Comparison of ENCODE assay signal across 8 mouse cellular contexts in genomic region chrX:74283092-74283437, GRCm38 (mm10). TPM values are rescaled to one million over a fixed set of nuclear protein-coding genes. Genes with fewer than 3 reads are reported as not detected.
DNase-seq lines count a peak whose midpoint lies in the region; ATAC-seq and TF ChIP-seq lines count a peak whose summit lies in the region.

No protein-coding gene starts in this region.

- in situ Hi-C loops in CH12.LX (cut with MboI; ENCODE audit: low pct_ligation_motif_present, low pct_unique_long_range_greater_than_20kb, low sequenced_read_pairs), result no loop called here

- peaks cover 11% of the 10 kb centered on the region for H3K79me2 ChIP-seq in CH12.LX (replicated peaks; ENCODE audit: control insufficient read depth, extremely low read depth, insufficient read depth, poor library complexity, severe bottlenecking)

- ATAC-seq in forebrain, embryonic 13.5 days, result peak; percentile 20
- no peak for ATAC-seq in liver, embryonic 13.5 days (ENCODE audit: low read depth)

- TF ChIP-seq POLR2A in CH12.LX (IDR thresholded peaks at IDR 0.05; ENCODE audit: low read depth, low read length), result no peak

- peak overlapping the region; percentile 88 for H3K27ac ChIP-seq in heart, embryonic 10.5 days
- H3K27ac ChIP-seq in CH12.LX (ENCODE audit: insufficient read depth, low read depth), result peak overlapping the region; percentile 80; the same call in 1 of the 2 replicates
- H3K27ac ChIP-seq in forebrain, embryonic 13.5 days, result peak overlapping the region; percentile 78
- peak overlapping the region; percentile 97 for H3K27ac ChIP-seq in liver, embryonic 13.5 days

- dilution Hi-C loops in CH12.LX (cut with MboI; ENCODE audit: extremely low pct_ligation_motif_present, extremely low pct_unique_long_range_greater_than_20kb, low sequenced_read_pairs), result no loop called here

- TF ChIP-seq CTCF in CH12.LX (conservative IDR thresholded peaks at IDR 0.05 in 1 of 2, IDR thresholded peaks at IDR 0.05 in 1 of 2; ENCODE audit: low read depth in 2 of 2, low read length in 2 of 2), result no peak

- 36% methylated on average over 5 of the region's 5 CpGs for WGBS in heart, embryonic 10.5 days
- WGBS in forebrain, embryonic 13.5 days, result 33% methylated on average over 5 of the region's 5 CpGs
- 18% methylated on average over 5 of the region's 5 CpGs for WGBS in liver, embryonic 13.5 days (ENCODE audit: insufficient replicate concordance)

- peaks cover 2% of the 10 kb centered on the region; the same call in 1 of the 2 replicates for H3K36me3 ChIP-seq in heart, embryonic 10.5 days
- peaks cover 4 to 27% of the 10 kb centered on the region in 2 experiments for H3K36me3 ChIP-seq in CH12.LX (replicated peaks in 1 of 2; ENCODE audit: control insufficient read depth in 1 of 2, insufficient read depth in 1 of 2, low read length in 1 of 2)
- peaks cover 2% of the 10 kb centered on the region; the same call in 1 of the 2 replicates for H3K36me3 ChIP-seq in forebrain, embryonic 13.5 days (ENCODE audit: poor library complexity, severe bottlenecking)
- 0 out of 2 replicates have a peak, but pooled peaks cover under 1% of the 10 kb centered on the region for H3K36me3 ChIP-seq in liver, embryonic 13.5 days

- TF ChIP-seq EP300 in CH12.LX (IDR thresholded peaks at IDR 0.05; ENCODE audit: low read length), result no peak

- peak overlapping the region; percentile 78 for H3K4me2 ChIP-seq in CH12.LX (ENCODE audit: insufficient read depth, low read depth, poor library complexity, severe bottlenecking)
- peak overlapping the region; percentile 72 for H3K4me2 ChIP-seq in forebrain, embryonic 13.5 days
- H3K4me2 ChIP-seq in liver, embryonic 13.5 days, result peak overlapping the region; percentile 88

- peaks cover 7% of the 10 kb centered on the region; the same call in 1 of the 2 replicates for H3K4me1 ChIP-seq in heart, embryonic 10.5 days
- H3K4me1 ChIP-seq in CH12.LX (ENCODE audit: control insufficient read depth in 1 of 2, insufficient read depth in 2 of 2), result peaks cover 0 to 10% of the 10 kb centered on the region in 2 experiments; a peak in 2 of 4 replicates
- H3K4me1 ChIP-seq in forebrain, embryonic 13.5 days, result peaks cover 17% of the 10 kb centered on the region
- peaks cover 25% of the 10 kb centered on the region for H3K4me1 ChIP-seq in liver, embryonic 13.5 days (replicated peaks)

- intact Hi-C loops in left cerebral cortex, postnatal 14 days (cut with DNase I), result no loop called here

- H3K4me3 ChIP-seq in heart, embryonic 10.5 days, result peak overlapping the region; percentile 71
- peak overlapping the region; percentile 71 to 97 (median 76) for H3K4me3 ChIP-seq in CH12.LX (replicated peaks in 1 of 3; ENCODE audit: low read depth in 2 of 3, low read length in 2 of 3, poor library complexity in 1 of 3)
- peak overlapping the region; percentile 57 for H3K4me3 ChIP-seq in forebrain, embryonic 13.5 days
- H3K4me3 ChIP-seq in liver, embryonic 13.5 days (replicated peaks), result peak overlapping the region; percentile 70

- no peak for TF ChIP-seq RAD21 in CH12.LX (IDR thresholded peaks at IDR 0.05; ENCODE audit: low read depth, low read length)

- no peak for DNase-seq in heart, embryonic 10.5 days (ENCODE audit: low spot score)
- DNase-seq in heart, postnatal 4 days, result no peak
- no peak for DNase-seq in CH12.LX (ENCODE audit: extremely low read depth)
- DNase-seq in liver, embryonic 13.5 days, result no peak
- DNase-seq in embryo, embryonic 11 days, result no peak
- DNase-seq in left cerebral cortex, postnatal 14 days (ENCODE audit: low spot score in 2 of 2), result no peak
- no peak for DNase-seq in cerebellum, adult 18-20 months

- peak overlapping the region; percentile 93 for H3K9ac ChIP-seq in CH12.LX (ENCODE audit: insufficient read depth, low read depth)
- H3K9ac ChIP-seq in forebrain, embryonic 13.5 days, result peak overlapping the region; percentile 82
- peak overlapping the region; percentile 82 for H3K9ac ChIP-seq in liver, embryonic 13.5 days

- no peaks in the 10 kb centered on the region for H3K27me3 ChIP-seq in heart, embryonic 10.5 days (ENCODE audit: insufficient read depth, poor library complexity, severe bottlenecking)
- H3K27me3 ChIP-seq in CH12.LX (replicated peaks), result no peaks in the 10 kb centered on the region
- no peaks in the 10 kb centered on the region for H3K27me3 ChIP-seq in forebrain, embryonic 13.5 days
- no peaks in the 10 kb centered on the region for H3K27me3 ChIP-seq in liver, embryonic 13.5 days

- no peaks in the 10 kb centered on the region for H3K9me3 ChIP-seq in heart, embryonic 10.5 days
- no peaks in the 10 kb centered on the region for H3K9me3 ChIP-seq in CH12.LX (replicated peaks; ENCODE audit: low read length)
- H3K9me3 ChIP-seq in forebrain, embryonic 13.5 days (replicated peaks), result no peaks in the 10 kb centered on the region
- no peaks in the 10 kb centered on the region for H3K9me3 ChIP-seq in liver, embryonic 13.5 days (replicated peaks)

TF ChIP-seq in CH12.LX, 34 proteins besides CTCF, POLR2A, EP300 and RAD21:
- TF ChIP-seq ZNF384 (IDR thresholded peaks at IDR 0.05; ENCODE audit: low read depth, low read length) (no peak), MXI1 (IDR thresholded peaks at IDR 0.05; ENCODE audit: low read depth, low read length) (no peak), E2F4 (IDR thresholded peaks at IDR 0.05; ENCODE audit: insufficient replicate concordance, low read depth, low read length) (no peak), ELF1 (IDR thresholded peaks at IDR 0.05; ENCODE audit: low read depth, low read length) (no peak)
TF ChIP-seq in CH12.LX: peak in this region for 0.

RNA-seq across cellular contexts. Expression of gene Dnase1l1, which starts 0.9 kb away (rescaled TPM):
- 11.1 and 11.2 TPM in 2 replicates for polyA plus RNA-seq in heart, embryonic 10.5 days (2016; fragmentation: Nextera tagmentation; extraction: Ambion mirVana)
- 10 to 100 TPM; 11.7 to 12.5 TPM for total RNA-seq in heart, postnatal 4 days (2021)
- 3.4 and 4.7 TPM in 2 replicates for total RNA-seq in CH12.LX (2012; rRNA removed)
- total RNA-seq in CH12.LX (2014; rRNA removed), result 3.8 and 5.1 TPM in 2 replicates
- 4.3 and 4.6 TPM in 2 replicates for polyA plus RNA-seq in CH12.LX (2012; ENCODE audit: insufficient read length, low read depth)
- 1.5 and 2.7 TPM in 2 replicates for polyA plus RNA-seq in forebrain, embryonic 13.5 days (2015; fragmentation: Nextera tagmentation; extraction: Ambion mirVana)
- 21.0 and 22.1 TPM in 2 replicates for polyA plus RNA-seq in liver, embryonic 13.5 days (2015; fragmentation: Nextera tagmentation; extraction: Ambion mirVana)
- 1 to 10 TPM; 1.4 to 2.0 TPM for total RNA-seq in left cerebral cortex, postnatal 14 days (2021)

RNA-seq across cellular contexts. Expression of gene Taz, which starts 1.4 kb away (rescaled TPM):
- 66.9 and 73.1 TPM in 2 replicates for polyA plus RNA-seq in heart, embryonic 10.5 days (2016; fragmentation: Nextera tagmentation; extraction: Ambion mirVana)
- 10 to 100 TPM; 39.3 to 46.4 TPM for total RNA-seq in heart, postnatal 4 days (2021)
- total RNA-seq in CH12.LX (2012; rRNA removed) (31.9 and 40.4 TPM in 2 replicates), CH12.LX (2014; rRNA removed) (29.2 and 31.6 TPM in 2 replicates)
- polyA plus RNA-seq in CH12.LX (2012; ENCODE audit: insufficient read length, low read depth), result 25.6 and 29.0 TPM in 2 replicates
- polyA plus RNA-seq in forebrain, embryonic 13.5 days (2015; fragmentation: Nextera tagmentation; extraction: Ambion mirVana), result 80.6 and 88.4 TPM in 2 replicates
- 25.4 and 30.8 TPM in 2 replicates for polyA plus RNA-seq in liver, embryonic 13.5 days (2015; fragmentation: Nextera tagmentation; extraction: Ambion mirVana)
- total RNA-seq in left cerebral cortex, postnatal 14 days (2021), result 10 to 100 TPM; 51.2 to 53.1 TPM

RNA-seq across cellular contexts. Expression of gene Rpl10, which starts 12.5 kb away (rescaled TPM):
- polyA plus RNA-seq in heart, embryonic 10.5 days (2016; fragmentation: Nextera tagmentation; extraction: Ambion mirVana), result 496 and 543 TPM in 2 replicates
- 100 to 1,000 TPM; 297 to 347 TPM for total RNA-seq in heart, postnatal 4 days (2021)
- 3,647 and 3,697 TPM in 2 replicates for total RNA-seq in CH12.LX (2012; rRNA removed)
- 3,137 and 3,420 TPM in 2 replicates for total RNA-seq in CH12.LX (2014; rRNA removed)
- 200 and 459 TPM in 2 replicates for polyA plus RNA-seq in CH12.LX (2012; ENCODE audit: insufficient read length, low read depth)
- polyA plus RNA-seq in forebrain, embryonic 13.5 days (2015; fragmentation: Nextera tagmentation; extraction: Ambion mirVana), result 601 and 642 TPM in 2 replicates
- 609 and 656 TPM in 2 replicates for polyA plus RNA-seq in liver, embryonic 13.5 days (2015; fragmentation: Nextera tagmentation; extraction: Ambion mirVana)
- 100 to 1,000 TPM; 124 to 140 TPM for total RNA-seq in left cerebral cortex, postnatal 14 days (2021)

RNA-seq across cellular contexts. Expression of gene Atp6ap1, which starts 13.8 kb away (rescaled TPM):
- 114 and 125 TPM in 2 replicates for polyA plus RNA-seq in heart, embryonic 10.5 days (2016; fragmentation: Nextera tagmentation; extraction: Ambion mirVana)
- total RNA-seq in heart, postnatal 4 days (2021), result 100 to 1,000 TPM; 103 to 109 TPM
- total RNA-seq in CH12.LX (2012; rRNA removed), result 47.2 and 53.8 TPM in 2 replicates
- total RNA-seq in CH12.LX (2014; rRNA removed), result 52.8 and 53.3 TPM in 2 replicates
- 61.3 and 66.4 TPM in 2 replicates for polyA plus RNA-seq in CH12.LX (2012; ENCODE audit: insufficient read length, low read depth)
- 125 and 138 TPM in 2 replicates for polyA plus RNA-seq in forebrain, embryonic 13.5 days (2015; fragmentation: Nextera tagmentation; extraction: Ambion mirVana)
- 69.8 and 72.1 TPM in 2 replicates for polyA plus RNA-seq in liver, embryonic 13.5 days (2015; fragmentation: Nextera tagmentation; extraction: Ambion mirVana)
- total RNA-seq in left cerebral cortex, postnatal 14 days (2021), result 100 to 1,000 TPM; 351 to 367 TPM

RNA-seq across cellular contexts. Expression of gene Gdi1, which starts 21.7 kb away (rescaled TPM):
- polyA plus RNA-seq in heart, embryonic 10.5 days (2016; fragmentation: Nextera tagmentation; extraction: Ambion mirVana), result 171 and 194 TPM in 2 replicates
- 10 to 100 TPM; 85.1 to 95.7 TPM for total RNA-seq in heart, postnatal 4 days (2021)
- total RNA-seq in CH12.LX (2012; rRNA removed) (29.6 and 42.7 TPM in 2 replicates), CH12.LX (2014; rRNA removed) (32.4 and 37.0 TPM in 2 replicates)
- polyA plus RNA-seq in CH12.LX (2012; ENCODE audit: insufficient read length, low read depth), result 60.8 and 66.5 TPM in 2 replicates
- 731 and 768 TPM in 2 replicates for polyA plus RNA-seq in forebrain, embryonic 13.5 days (2015; fragmentation: Nextera tagmentation; extraction: Ambion mirVana)
- polyA plus RNA-seq in liver, embryonic 13.5 days (2015; fragmentation: Nextera tagmentation; extraction: Ambion mirVana), result 45.7 and 49.2 TPM in 2 replicates
- 100 to 1,000 TPM; 663 to 673 TPM for total RNA-seq in left cerebral cortex, postnatal 14 days (2021)
